Mouse (Mus musculus): ENCODE data around the gene Olfr97.
"Not testable (repeated sequence)": the region's sequence is repeated elsewhere in the genome, so short reads cannot be mapped to it uniquely, and the experiment has no call there.

Gene Olfr97

DNA sequence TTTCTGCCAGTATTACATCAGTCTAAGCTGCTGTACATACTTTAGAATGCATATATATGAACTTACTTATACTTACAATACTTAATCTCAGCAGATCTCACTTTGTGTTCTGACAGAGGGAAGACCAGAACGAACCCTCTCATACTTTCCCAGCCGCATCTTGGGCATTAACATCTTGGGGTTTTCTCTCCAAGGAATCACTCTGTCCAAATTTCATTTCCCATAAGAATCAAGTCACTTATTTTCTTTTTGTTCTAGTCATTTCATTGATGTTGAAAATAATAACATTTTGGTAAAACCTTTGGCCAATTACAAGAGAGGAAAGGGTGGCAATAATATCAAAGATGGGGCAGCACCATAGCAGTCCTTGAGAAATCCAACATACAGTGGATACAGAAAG lies at the start of gene Olfr97:
Olfr97 (minus strand) TSS at position 101 of the 400 bp plus-strand sequence.
- not testable (repeated sequence) for DNase-seq (ENCODE audit: low read depth, low spot score); H3K36me3 ChIP-seq (ENCODE audit: control insufficient read depth, insufficient read depth, low read length, poor library complexity, severe bottlenecking); H3K27me3 ChIP-seq (ENCODE audit: control insufficient read depth, insufficient read depth, low read length, poor library complexity, severe bottlenecking)

DNA sequence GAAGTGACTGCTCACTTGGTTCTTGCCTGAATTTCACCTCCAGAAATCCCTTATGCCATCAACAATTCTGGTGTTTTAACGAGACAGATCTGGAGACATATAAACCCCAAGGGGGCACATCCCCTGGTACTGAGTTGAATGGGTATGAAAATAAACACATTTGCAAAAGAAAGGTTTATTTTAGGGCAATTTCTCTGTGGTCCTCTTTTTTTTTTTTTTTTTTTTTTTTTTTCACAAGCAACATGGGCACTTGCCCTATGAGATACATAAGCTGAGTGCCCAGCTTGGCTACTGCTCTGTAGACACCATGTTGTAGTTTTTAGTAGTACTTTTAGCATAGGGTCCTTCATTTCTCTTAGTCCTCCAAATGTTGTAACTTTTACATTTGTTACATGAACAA lies 46.2 kb upstream of the Olfr97 start, which contains the start of gene Olfr99:
Olfr99 (minus strand) TSS at position 101 of the 400 bp plus-strand sequence.
- no peak for DNase-seq (ENCODE audit: low read depth, low spot score)
- peaks cover 2% of the 10 kb centered on the region; the same call in 1 of the 2 replicates for H3K36me3 ChIP-seq (ENCODE audit: control insufficient read depth, insufficient read depth, low read length, poor library complexity, severe bottlenecking)
- no peaks in the 10 kb centered on the region for H3K27me3 ChIP-seq (ENCODE audit: control insufficient read depth, insufficient read depth, low read length, poor library complexity, severe bottlenecking)

GRCm38 (mm10) chr17:37280331-37280730 lies 43.2 kb upstream of the Olfr97 start:
- Histone ChIP-seq H3K27me3 (ENCODE audit: control insufficient read depth, insufficient read depth, low read length, poor library complexity, severe bottlenecking) (no peaks in the 10 kb centered on the region), H3K36me3 (ENCODE audit: control insufficient read depth, insufficient read depth, low read length, poor library complexity, severe bottlenecking) (peaks cover 2% of the 10 kb centered on the region; the same call in 1 of the 2 replicates)
- DNase-seq (ENCODE audit: low read depth, low spot score) = no peak

DNA sequence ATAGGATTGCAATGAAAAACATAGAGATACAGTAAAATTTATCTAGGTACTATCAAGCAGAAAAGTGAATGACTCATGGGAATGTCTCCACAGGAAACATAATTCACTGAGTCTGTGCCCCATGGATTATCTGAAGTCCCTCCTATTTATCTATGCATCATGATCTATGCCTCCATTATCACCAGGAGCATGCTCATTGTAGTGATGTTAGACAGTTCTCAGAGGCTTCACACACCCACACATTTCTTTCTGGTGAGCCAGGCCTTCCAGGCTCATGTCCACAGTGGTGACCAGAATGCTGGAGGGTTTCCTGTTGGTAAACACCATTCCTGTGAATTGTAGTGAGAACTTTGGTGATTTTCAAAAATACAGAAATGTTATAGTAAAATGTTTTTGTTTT lies 39.4 kb upstream of the Olfr97 start:
- DNase-seq (ENCODE audit: low read depth, low spot score) = no peak
- H3K36me3 ChIP-seq (ENCODE audit: control insufficient read depth, insufficient read depth, low read length, poor library complexity, severe bottlenecking) = peaks cover 7% of the 10 kb centered on the region
- no peaks in the 10 kb centered on the region for H3K27me3 ChIP-seq (ENCODE audit: control insufficient read depth, insufficient read depth, low read length, poor library complexity, severe bottlenecking)

DNA sequence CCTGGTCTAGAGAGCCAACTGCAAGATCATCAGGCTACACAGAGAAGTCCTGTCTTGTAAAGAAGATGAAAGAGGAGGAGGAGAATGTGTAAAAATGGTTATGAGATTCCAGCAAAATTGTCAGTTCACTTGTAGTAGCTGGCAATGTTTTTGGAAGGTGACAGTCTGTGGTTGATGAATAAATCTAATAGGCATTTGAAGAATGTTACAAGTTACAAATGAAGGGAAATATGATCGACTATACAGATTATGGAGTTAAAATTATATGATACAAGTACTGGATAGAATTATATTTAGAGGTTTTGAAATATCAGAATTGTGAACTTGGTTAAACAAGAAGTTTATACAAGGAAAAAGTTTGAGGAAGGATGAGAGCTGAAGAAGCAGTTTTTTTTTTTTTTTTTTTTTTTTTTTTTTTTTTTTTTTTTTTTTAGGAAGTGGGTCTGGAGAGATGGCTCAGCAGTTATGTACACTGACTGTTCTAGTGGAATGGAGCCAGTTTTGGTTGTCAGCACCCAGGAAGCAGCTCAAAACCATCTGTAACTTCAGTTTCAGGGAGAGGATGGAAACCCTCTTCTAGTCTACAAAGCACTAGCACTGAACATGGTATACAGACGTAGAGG lies 38.6 kb upstream of the Olfr97 start:
- no peak for DNase-seq (ENCODE audit: low read depth, low spot score)
- Histone ChIP-seq H3K27me3 (ENCODE audit: control insufficient read depth, insufficient read depth, low read length, poor library complexity, severe bottlenecking) (no peaks in the 10 kb centered on the region), H3K36me3 (ENCODE audit: control insufficient read depth, insufficient read depth, low read length, poor library complexity, severe bottlenecking) (peaks cover 7% of the 10 kb centered on the region)

DNA sequence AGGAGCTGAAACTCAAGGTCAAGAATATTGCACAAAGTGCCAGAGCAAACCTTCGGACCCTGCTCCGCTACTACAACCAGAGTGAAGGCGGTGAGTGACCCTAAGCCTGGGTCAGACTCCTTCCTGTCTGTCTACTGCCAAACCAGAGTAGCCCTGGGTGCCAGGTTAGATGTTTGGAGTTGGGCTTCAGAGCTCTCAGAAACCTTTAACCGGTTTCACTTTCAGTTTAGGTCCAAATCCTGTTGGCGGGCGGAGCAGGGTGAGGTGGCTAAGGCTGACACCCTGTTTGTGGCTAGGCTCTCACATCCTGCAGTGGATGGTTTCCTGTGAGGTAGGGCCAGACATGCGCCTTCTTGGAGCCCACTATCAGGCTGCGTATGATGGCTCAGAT lies 33.6 kb upstream of the Olfr97 start:
- Histone ChIP-seq H3K27me3 (ENCODE audit: control insufficient read depth, insufficient read depth, low read length, poor library complexity, severe bottlenecking) (no peaks in the 10 kb centered on the region), H3K36me3 (ENCODE audit: control insufficient read depth, insufficient read depth, low read length, poor library complexity, severe bottlenecking) (peaks cover 5% of the 10 kb centered on the region; the same call in 1 of the 2 replicates)
- peak; percentile 85 for DNase-seq (ENCODE audit: low read depth, low spot score)

DNA sequence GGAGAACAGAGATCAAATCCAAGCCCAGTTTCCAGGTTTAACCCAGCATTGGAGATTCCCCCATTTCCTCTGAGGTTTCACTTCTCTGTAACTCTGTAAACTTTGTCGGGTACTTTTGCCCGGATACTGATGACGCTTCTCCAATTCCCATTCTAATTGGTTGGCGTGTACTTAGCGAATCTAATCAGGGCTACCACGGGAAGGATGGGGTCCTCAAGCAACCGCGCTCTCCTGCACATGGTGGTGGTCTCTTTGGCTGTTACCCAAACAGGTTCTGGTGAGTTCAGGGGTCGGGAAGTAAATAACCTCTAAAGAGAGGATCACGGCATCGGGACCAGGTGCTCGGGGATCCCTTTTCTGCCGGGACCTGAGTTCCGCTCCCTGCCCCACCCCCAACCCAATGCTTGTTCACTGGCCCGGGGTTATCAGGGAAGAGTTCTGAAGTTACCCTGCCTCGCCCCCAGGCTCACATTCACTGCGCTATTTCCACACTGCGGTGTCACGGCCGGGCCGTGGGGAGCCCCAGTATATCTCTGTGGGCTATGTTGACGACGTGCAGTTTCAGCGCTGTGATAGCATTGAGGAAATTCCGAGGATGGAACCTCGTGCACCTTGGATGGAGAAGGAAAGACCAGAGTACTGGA lies 33.0 kb upstream of the Olfr97 start, which contains the start of gene H2-M3:
H2-M3 (plus strand) TSS at position 163 of the 644 bp plus-strand sequence.
- Histone ChIP-seq H3K27me3 (ENCODE audit: control insufficient read depth, insufficient read depth, low read length, poor library complexity, severe bottlenecking) (no peaks in the 10 kb centered on the region), H3K36me3 (ENCODE audit: control insufficient read depth, insufficient read depth, low read length, poor library complexity, severe bottlenecking) (peaks cover 5% of the 10 kb centered on the region; the same call in 1 of the 2 replicates)
- DNase-seq (ENCODE audit: low read depth, low spot score) = peak; percentile 97

- H3K36me3 ChIP-seq (ENCODE audit: control insufficient read depth, insufficient read depth, low read length, poor library complexity, severe bottlenecking) = no peaks in the 10 kb centered on the region
- no peaks in the 10 kb centered on the region for H3K27me3 ChIP-seq (ENCODE audit: control insufficient read depth, insufficient read depth, low read length, poor library complexity, severe bottlenecking)
- DNase-seq (ENCODE audit: low read depth, low spot score) = no peak
Measured at GRCm38 (mm10) chr17:37263626-37264025, 26.5 kb upstream of the Olfr97 start, which contains the start of gene Olfr98. Olfr98 (minus strand) TSS chr17:37263749.

- peak; percentile 81 for DNase-seq (ENCODE audit: low read depth, low spot score)
- Histone ChIP-seq H3K36me3 (ENCODE audit: control insufficient read depth, insufficient read depth, low read length, poor library complexity, severe bottlenecking) (no peaks in the 10 kb centered on the region), H3K27me3 (ENCODE audit: control insufficient read depth, insufficient read depth, low read length, poor library complexity, severe bottlenecking) (no peaks in the 10 kb centered on the region; the same call in 1 of the 2 replicates)
Measured at GRCm38 (mm10) chr17:37250544-37250943, 13.4 kb upstream of the Olfr97 start.

GRCm38 (mm10) chr17:37249460-37249859 lies 12.3 kb upstream of the Olfr97 start:
- H3K27me3 ChIP-seq (ENCODE audit: control insufficient read depth, insufficient read depth, low read length, poor library complexity, severe bottlenecking) = no peaks in the 10 kb centered on the region; the same call in 1 of the 2 replicates
- H3K36me3 ChIP-seq (ENCODE audit: control insufficient read depth, insufficient read depth, low read length, poor library complexity, severe bottlenecking) = no peaks in the 10 kb centered on the region
- DNase-seq (ENCODE audit: low read depth, low spot score) = no peak

- DNase-seq (ENCODE audit: low read depth, low spot score) = peak; percentile 95
- Histone ChIP-seq H3K36me3 (ENCODE audit: control insufficient read depth, insufficient read depth, low read length, poor library complexity, severe bottlenecking) (no peaks in the 10 kb centered on the region), H3K27me3 (ENCODE audit: control insufficient read depth, insufficient read depth, low read length, poor library complexity, severe bottlenecking) (no peaks in the 10 kb centered on the region; the same call in 1 of the 2 replicates)
Measured at GRCm38 (mm10) chr17:37246715-37247114, 9.6 kb upstream of the Olfr97 start.

DNA sequence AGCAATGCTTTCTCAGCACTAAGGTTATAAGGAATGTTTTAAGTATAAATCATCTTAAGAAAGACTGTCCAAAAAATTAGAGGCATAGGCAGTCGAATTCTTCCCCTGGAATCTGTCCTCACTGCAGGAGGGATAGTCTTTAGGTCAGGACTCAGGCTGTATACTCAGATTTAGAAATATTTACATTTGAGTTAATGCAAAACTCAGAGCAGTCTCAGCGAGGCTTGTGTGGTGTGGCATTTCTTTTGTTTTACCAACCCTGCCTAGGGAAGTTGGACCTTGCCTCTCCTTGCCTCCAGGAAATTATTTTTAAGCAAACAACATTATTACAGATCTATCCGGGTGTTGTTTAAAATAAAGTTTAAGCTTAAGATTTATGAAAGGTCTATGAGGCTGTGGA lies 5.1 kb upstream of the Olfr97 start:
- DNase-seq (ENCODE audit: low read depth, low spot score) = no peak
- H3K36me3 ChIP-seq (ENCODE audit: control insufficient read depth, insufficient read depth, low read length, poor library complexity, severe bottlenecking) = no peaks in the 10 kb centered on the region

DNA sequence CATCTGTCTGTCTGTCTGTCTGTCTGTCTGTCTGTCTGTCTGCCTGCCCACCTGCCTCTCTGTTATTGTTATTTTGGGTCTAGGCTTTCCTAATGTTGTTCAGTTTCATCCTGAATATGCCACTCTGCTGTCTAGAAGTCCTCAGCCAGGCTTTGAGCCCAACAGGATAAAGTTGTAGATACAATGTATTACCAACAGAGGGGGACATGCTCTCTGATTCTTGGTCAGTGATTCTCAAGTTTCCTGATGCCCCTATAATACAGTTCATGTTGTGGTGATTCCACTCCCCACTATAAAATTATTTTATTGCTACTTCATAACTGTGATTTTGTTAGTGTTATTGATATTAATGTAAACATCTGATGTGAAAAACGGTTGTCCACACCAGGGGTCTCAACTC lies 15.3 kb downstream of the Olfr97 start:
- Histone ChIP-seq H3K36me3 (ENCODE audit: control insufficient read depth, insufficient read depth, low read length, poor library complexity, severe bottlenecking) (no peaks in the 10 kb centered on the region), H3K27me3 (ENCODE audit: control insufficient read depth, insufficient read depth, low read length, poor library complexity, severe bottlenecking) (no peaks in the 10 kb centered on the region)
- peak; percentile 12 for DNase-seq (ENCODE audit: low read depth, low spot score)

More for the DNA sequence above, 5.1 kb upstream of the Olfr97 start:
- no peaks in the 10 kb centered on the region; the same call in 1 of the 2 replicates for H3K27me3 ChIP-seq (ENCODE audit: control insufficient read depth, insufficient read depth, low read length, poor library complexity, severe bottlenecking)

GRCm38 (mm10) chr17:37219846-37220245 lies 17.3 kb downstream of the Olfr97 start, which contains the start of gene Olfr96:
Olfr96 (plus strand) TSS chr17:37220146.
- no peaks in the 10 kb centered on the region for H3K27me3 ChIP-seq (ENCODE audit: control insufficient read depth, insufficient read depth, low read length, poor library complexity, severe bottlenecking)
- no peak for DNase-seq (ENCODE audit: low read depth, low spot score)
- H3K36me3 ChIP-seq (ENCODE audit: control insufficient read depth, insufficient read depth, low read length, poor library complexity, severe bottlenecking) = no peaks in the 10 kb centered on the region

DNA sequence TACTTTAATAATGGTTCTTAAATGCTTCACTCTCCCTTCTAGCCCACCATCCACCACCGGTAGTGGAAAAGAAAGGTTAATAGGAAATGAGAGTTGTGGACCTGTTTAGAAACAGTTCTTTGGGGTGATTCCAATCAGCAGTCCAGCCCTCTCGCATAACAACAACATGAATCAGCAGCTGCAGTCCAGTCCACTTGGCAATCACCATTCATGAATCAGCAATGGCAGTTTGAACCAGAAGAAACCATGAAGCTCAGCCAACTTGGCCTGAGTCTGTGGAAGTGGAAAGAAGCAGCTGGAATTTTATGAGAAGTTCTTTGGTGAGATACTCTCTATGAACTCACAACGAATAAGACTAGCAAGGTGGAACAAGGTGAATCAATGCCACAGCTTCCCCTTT lies 18.6 kb downstream of the Olfr97 start:
- Histone ChIP-seq H3K27me3 (ENCODE audit: control insufficient read depth, insufficient read depth, low read length, poor library complexity, severe bottlenecking) (no peaks in the 10 kb centered on the region), H3K36me3 (ENCODE audit: control insufficient read depth, insufficient read depth, low read length, poor library complexity, severe bottlenecking) (no peaks in the 10 kb centered on the region)
- no peak for DNase-seq (ENCODE audit: low read depth, low spot score)
